In genomic region chr14:52152613-52153012, GRCm38 (mm10) we compare ENCODE assay signal across 29 mouse cellular contexts. TPM values are rescaled to one million over a fixed set of nuclear protein-coding genes. Genes with fewer than 3 reads are reported as not detected.
DNase-seq lines count a peak whose midpoint lies in the region; ATAC-seq lines count a peak whose summit lies in the region.
"Had no signal": no experiment of that assay in that cellular context is flagged by ENCODE, and none has a peak within 500 bp of the region (broad histone marks: within the 10 kb centered on the region; RNA-seq: fewer than 3 reads in every experiment).

No protein-coding gene starts in this region.

- H3K27me3 ChIP-seq in hindbrain, embryonic 15.5 days, result no peaks in the 10 kb centered on the region
- no peaks in the 10 kb centered on the region for H3K27me3 ChIP-seq in hindbrain, embryonic 12.5 days
- no peaks in the 10 kb centered on the region for H3K27me3 ChIP-seq in forebrain, embryonic 16.5 days (replicated peaks; ENCODE audit: control insufficient read depth, insufficient read depth, low read length)
- H3K27me3 ChIP-seq in midbrain, embryonic 14.5 days (ENCODE audit: control insufficient read depth, insufficient read depth, low read length), result no peaks in the 10 kb centered on the region
- H3K27me3 ChIP-seq in kidney, embryonic 15.5 days, result no peaks in the 10 kb centered on the region
- H3K27me3 ChIP-seq: intestine, embryonic 15.5 days; limb, embryonic 15.5 days; liver, embryonic 13.5 days; neural tube, embryonic 15.5 days had no signal

- H3K36me3 ChIP-seq in hindbrain, embryonic 15.5 days, result no peaks in the 10 kb centered on the region
- 0 out of 2 replicates have a peak, but pooled peaks cover under 1% of the 10 kb centered on the region for H3K36me3 ChIP-seq in hindbrain, embryonic 12.5 days
- no peaks in the 10 kb centered on the region for H3K36me3 ChIP-seq in forebrain, embryonic 16.5 days (ENCODE audit: control insufficient read depth, insufficient read depth)
- peaks cover under 1% of the 10 kb centered on the region; the same call in 1 of the 2 replicates for H3K36me3 ChIP-seq in midbrain, embryonic 14.5 days (ENCODE audit: control insufficient read depth, insufficient read depth, low read length)
- H3K36me3 ChIP-seq in kidney, embryonic 15.5 days, result 0 out of 2 replicates have a peak, but pooled peaks cover 1% of the 10 kb centered on the region
- H3K36me3 ChIP-seq: intestine, embryonic 15.5 days; limb, embryonic 15.5 days; liver, embryonic 13.5 days; neural tube, embryonic 15.5 days had no signal

- no peak overlapping the region for H3K4me3 ChIP-seq in hindbrain, embryonic 15.5 days
- H3K4me3 ChIP-seq in hindbrain, embryonic 12.5 days, result no peak overlapping the region
- H3K4me3 ChIP-seq in forebrain, embryonic 16.5 days (replicated peaks; ENCODE audit: low read length), result no peak overlapping the region
- H3K4me3 ChIP-seq in midbrain, embryonic 14.5 days (replicated peaks; ENCODE audit: low read depth, low read length), result no peak overlapping the region
- no peak overlapping the region for H3K4me3 ChIP-seq in kidney, embryonic 15.5 days (replicated peaks)
- H3K4me3 ChIP-seq: intestine, embryonic 15.5 days; limb, embryonic 10.5 days; limb, embryonic 15.5 days; liver, embryonic 13.5 days; megakaryocyte, embryonic 14.5 days; neural tube, embryonic 15.5 days had no signal

- H3K4me1 ChIP-seq in hindbrain, embryonic 15.5 days (replicated peaks), result peaks cover 6% of the 10 kb centered on the region; the same call in 1 of the 2 replicates
- peaks cover 4% of the 10 kb centered on the region; the same call in 1 of the 2 replicates for H3K4me1 ChIP-seq in hindbrain, embryonic 12.5 days
- H3K4me1 ChIP-seq in forebrain, embryonic 16.5 days (replicated peaks; ENCODE audit: control insufficient read depth, insufficient read depth, low read length), result peaks cover 11% of the 10 kb centered on the region
- H3K4me1 ChIP-seq in midbrain, embryonic 14.5 days (ENCODE audit: control insufficient read depth, insufficient read depth, low read length), result peaks cover 3% of the 10 kb centered on the region; the same call in 1 of the 2 replicates
- H3K4me1 ChIP-seq in kidney, embryonic 15.5 days, result no peaks in the 10 kb centered on the region
- H3K4me1 ChIP-seq: intestine, embryonic 15.5 days; limb, embryonic 10.5 days; limb, embryonic 15.5 days; liver, embryonic 13.5 days; neural tube, embryonic 15.5 days had no signal

- no peak overlapping the region for H3K9ac ChIP-seq in hindbrain, embryonic 15.5 days
- H3K9ac ChIP-seq in hindbrain, embryonic 12.5 days, result no peak overlapping the region
- H3K9ac ChIP-seq in forebrain, embryonic 16.5 days (replicated peaks; ENCODE audit: low read depth, low read length), result no peak overlapping the region
- H3K9ac ChIP-seq in midbrain, embryonic 14.5 days (replicated peaks; ENCODE audit: low read length), result no peak overlapping the region
- H3K9ac ChIP-seq in kidney, embryonic 15.5 days, result no peak overlapping the region
- H3K9ac ChIP-seq: hindbrain, embryonic 14.5 days; intestine, embryonic 15.5 days; limb, embryonic 15.5 days; liver, embryonic 13.5 days; neural tube, embryonic 15.5 days had no signal

- ATAC-seq in hindbrain, embryonic 15.5 days (ENCODE audit: low FRiP score, low read depth), result no peak
- ATAC-seq in hindbrain, embryonic 12.5 days (ENCODE audit: low FRiP score), result no peak
- ATAC-seq in common myeloid progenitor, adult 5-6 weeks (replicated peaks; ENCODE audit: low read depth, poor library complexity, severe bottlenecking), result 0 out of 2 replicates have a peak, but pooled peaks have one; percentile 25
- 0 out of 2 replicates have a peak, but pooled peaks have one; percentile 20 for ATAC-seq in forebrain, embryonic 16.5 days
- no peak for ATAC-seq in midbrain, embryonic 14.5 days (ENCODE audit: low FRiP score, low TSS enrichment)
- no peak for ATAC-seq in kidney, embryonic 15.5 days (replicated peaks; ENCODE audit: low FRiP score)
- ATAC-seq: intestine, embryonic 15.5 days; lung, postnatal 0 days had no signal

- DNase-seq in midbrain, embryonic 14.5 days, result peak; percentile 20
- DNase-seq in layer of hippocampus, adult 9-11 months, result no peak
- DNase-seq in frontal cortex, postnatal 36 days (ENCODE audit: low spot score in 2 of 2), result no peak
- DNase-seq: adrenal gland, postnatal 14 days; cerebellum, adult 18-20 months; cerebellum, postnatal 10 days; heart, postnatal 14 days; kidney, adult 2 months; kidney, postnatal 4 days; liver, embryonic 13.5 days; lung, adult 18-20 months; lung, postnatal 4 days; spleen, adult 18-20 months; thymus, postnatal 14 days had no signal

- H3K9me3 ChIP-seq in hindbrain, embryonic 15.5 days, result no peaks in the 10 kb centered on the region
- no peaks in the 10 kb centered on the region for H3K9me3 ChIP-seq in hindbrain, embryonic 12.5 days (replicated peaks)
- no peaks in the 10 kb centered on the region for H3K9me3 ChIP-seq in forebrain, embryonic 16.5 days (ENCODE audit: control insufficient read depth, low read length)
- no peaks in the 10 kb centered on the region for H3K9me3 ChIP-seq in midbrain, embryonic 14.5 days (ENCODE audit: control insufficient read depth, low read length)
- no peaks in the 10 kb centered on the region for H3K9me3 ChIP-seq in kidney, embryonic 15.5 days (replicated peaks)
- H3K9me3 ChIP-seq: G1E; intestine, embryonic 15.5 days; limb, embryonic 10.5 days; limb, embryonic 15.5 days; liver, embryonic 13.5 days; megakaryocyte, embryonic 14.5 days; neural tube, embryonic 15.5 days had no signal

- H3K27ac ChIP-seq in hindbrain, embryonic 15.5 days (replicated peaks), result no peak overlapping the region
- no peak overlapping the region for H3K27ac ChIP-seq in hindbrain, embryonic 12.5 days
- H3K27ac ChIP-seq in forebrain, embryonic 16.5 days (ENCODE audit: low read length), result no peak overlapping the region
- no peak overlapping the region for H3K27ac ChIP-seq in midbrain, embryonic 14.5 days (replicated peaks; ENCODE audit: low read depth, low read length)
- H3K27ac ChIP-seq in kidney, embryonic 15.5 days, result no peak overlapping the region
- H3K27ac ChIP-seq: hindbrain, embryonic 14.5 days; intestine, embryonic 15.5 days; kidney, postnatal 0 days; limb, embryonic 10.5 days; limb, embryonic 15.5 days; liver, embryonic 13.5 days; neural tube, embryonic 15.5 days had no signal

- WGBS in hindbrain, embryonic 15.5 days, result 45% methylated on average over 3 of the region's 3 CpGs
- WGBS in hindbrain, embryonic 12.5 days, result 35% methylated on average over 3 of the region's 3 CpGs
- WGBS in forebrain, embryonic 16.5 days, result 9% methylated on average over 3 of the region's 3 CpGs
- WGBS in midbrain, embryonic 14.5 days, result 10% methylated on average over 3 of the region's 3 CpGs
- 65% methylated on average over 3 of the region's 3 CpGs for WGBS in kidney, embryonic 15.5 days

- peak overlapping the region; percentile 23; the same call in 1 of the 2 replicates for H3K4me2 ChIP-seq in hindbrain, embryonic 15.5 days
- H3K4me2 ChIP-seq in hindbrain, embryonic 12.5 days (replicated peaks), result no peak overlapping the region
- H3K4me2 ChIP-seq in forebrain, embryonic 16.5 days (ENCODE audit: low read length), result peak overlapping the region; percentile 45
- H3K4me2 ChIP-seq in midbrain, embryonic 14.5 days (ENCODE audit: low read length), result peak overlapping the region; percentile 24; the same call in 1 of the 2 replicates
- no peak overlapping the region for H3K4me2 ChIP-seq in kidney, embryonic 15.5 days
- H3K4me2 ChIP-seq: intestine, embryonic 15.5 days; limb, embryonic 15.5 days; liver, embryonic 13.5 days had no signal

RNA-seq across cellular contexts. Expression of gene Rpgrip1, which starts 42.1 kb away (rescaled TPM):
- 47.9 and 52.4 TPM in 2 replicates for polyA plus RNA-seq in hindbrain, embryonic 15.5 days (2015; fragmentation: Nextera tagmentation; extraction: Ambion mirVana)
- 53.6 and 58.4 TPM in 2 replicates for polyA plus RNA-seq in hindbrain, embryonic 12.5 days (2016; fragmentation: Nextera tagmentation; extraction: Ambion mirVana)
- 17.0 and 17.2 TPM in 2 replicates for total RNA-seq in common myeloid progenitor, adult 5-6 weeks (2017)
- 48.2 and 54.5 TPM in 2 replicates for polyA plus RNA-seq in forebrain, embryonic 16.5 days (2015; fragmentation: Nextera tagmentation; extraction: Ambion mirVana)
- polyA plus RNA-seq in midbrain, embryonic 14.5 days (2014; fragmentation: Nextera tagmentation; extraction: Ambion mirVana), result 39.5 and 57.3 TPM in 2 replicates
- 79.3 and 81.1 TPM in 2 replicates for polyA plus RNA-seq in kidney, embryonic 15.5 days (2015; fragmentation: Nextera tagmentation; extraction: Ambion mirVana)
- total RNA-seq: gastrocnemius, adult 8-10 months had no signal

RNA-seq across cellular contexts. Expression of gene Supt16, which starts 44.6 kb away (rescaled TPM):
- polyA plus RNA-seq in hindbrain, embryonic 15.5 days (2015; fragmentation: Nextera tagmentation; extraction: Ambion mirVana), result 36.0 and 45.1 TPM in 2 replicates
- polyA plus RNA-seq in hindbrain, embryonic 12.5 days (2016; fragmentation: Nextera tagmentation; extraction: Ambion mirVana), result 68.3 and 72.3 TPM in 2 replicates
- 251 and 267 TPM in 2 replicates for total RNA-seq in common myeloid progenitor, adult 5-6 weeks (2017)
- 55.8 and 67.3 TPM in 2 replicates for polyA plus RNA-seq in forebrain, embryonic 16.5 days (2015; fragmentation: Nextera tagmentation; extraction: Ambion mirVana)
- polyA plus RNA-seq in midbrain, embryonic 14.5 days (2014; fragmentation: Nextera tagmentation; extraction: Ambion mirVana), result 58.7 and 74.9 TPM in 2 replicates
- 63.2 and 69.1 TPM in 2 replicates for polyA plus RNA-seq in kidney, embryonic 15.5 days (2015; fragmentation: Nextera tagmentation; extraction: Ambion mirVana)

RNA-seq across cellular contexts. Expression of gene Hnrnpc, which starts 48.8 kb away (rescaled TPM):
- polyA plus RNA-seq in hindbrain, embryonic 15.5 days (2015; fragmentation: Nextera tagmentation; extraction: Ambion mirVana), result 445 and 453 TPM in 2 replicates
- 726 and 727 TPM in 2 replicates for polyA plus RNA-seq in hindbrain, embryonic 12.5 days (2016; fragmentation: Nextera tagmentation; extraction: Ambion mirVana)
- total RNA-seq in common myeloid progenitor, adult 5-6 weeks (2017), result 700 and 803 TPM in 2 replicates
- 655 and 693 TPM in 2 replicates for polyA plus RNA-seq in forebrain, embryonic 16.5 days (2015; fragmentation: Nextera tagmentation; extraction: Ambion mirVana)
- 473 and 549 TPM in 2 replicates for polyA plus RNA-seq in midbrain, embryonic 14.5 days (2014; fragmentation: Nextera tagmentation; extraction: Ambion mirVana)
- 682 and 728 TPM in 2 replicates for polyA plus RNA-seq in kidney, embryonic 15.5 days (2015; fragmentation: Nextera tagmentation; extraction: Ambion mirVana)

Comparison
In these comparisons a context has a peak if more than half of its experiments do, and no peak if none do; other contexts are left out.
1. H3K4me2 ChIP-seq: peak in hindbrain, embryonic 15.5 days (single experiment), forebrain, embryonic 16.5 days (single experiment) and midbrain, embryonic 14.5 days (single experiment); none in hindbrain, embryonic 12.5 days (single experiment) and kidney, embryonic 15.5 days (single experiment).
2. ATAC-seq: peak in common myeloid progenitor, adult 5-6 weeks (single experiment) and forebrain, embryonic 16.5 days (single experiment); none in hindbrain, embryonic 15.5 days (single experiment), hindbrain, embryonic 12.5 days (single experiment), midbrain, embryonic 14.5 days (single experiment) and kidney, embryonic 15.5 days (single experiment).